Mouse (Mus musculus): ENCODE data around the gene Cwc27. TPM values are rescaled to one million over a fixed set of nuclear protein-coding genes. Genes with fewer than 3 reads are reported as not detected.

Cwc27 gene
- polyA plus RNA-seq, 1 experiment from 2014 or later, result 34.1 TPM

DNA sequence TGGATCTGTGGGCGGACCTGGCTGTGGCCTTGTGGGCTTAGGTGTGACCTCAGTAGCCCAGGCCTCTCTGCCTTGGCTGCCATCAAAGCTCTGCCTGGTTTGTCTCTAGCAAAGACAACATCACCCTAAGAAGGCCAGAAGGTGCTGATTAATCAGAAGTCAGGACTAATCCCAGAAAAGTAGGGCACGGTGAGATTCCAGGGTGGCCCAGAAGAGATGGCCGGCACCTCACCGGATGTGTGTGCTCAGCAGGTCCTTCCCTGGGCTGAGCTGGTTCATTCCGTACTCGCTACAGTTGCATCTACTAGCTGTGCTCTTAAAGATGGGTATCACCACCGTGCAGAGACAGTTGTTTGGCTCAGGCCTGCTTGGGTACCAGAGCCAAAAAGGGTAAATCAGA is 201.8 kb downstream of the Cwc27 start:
- no peak for DNase-seq (ENCODE audit: low spot score)
- WGBS, result 86% methylated on average over 7 of the region's 7 CpGs
- no peaks in the 10 kb centered on the region for H3K9me3 ChIP-seq (replicated peaks)
- H3K36me3 ChIP-seq, result no peaks in the 10 kb centered on the region
- H3K27ac ChIP-seq (replicated peaks), result no peak overlapping the region
- peaks cover 10% of the 10 kb centered on the region for H3K4me1 ChIP-seq
- H3K4me3 ChIP-seq, result no peak overlapping the region
- H3K27me3 ChIP-seq (ENCODE audit: low read depth, poor library complexity, severe bottlenecking), result no peaks in the 10 kb centered on the region

- H3K27ac ChIP-seq (replicated peaks), result no peak overlapping the region
- H3K27me3 ChIP-seq (ENCODE audit: low read depth, poor library complexity, severe bottlenecking), result no peaks in the 10 kb centered on the region
- no peak overlapping the region for H3K4me3 ChIP-seq
- H3K4me1 ChIP-seq, result peaks cover 9% of the 10 kb centered on the region
- no peak for DNase-seq (ENCODE audit: low spot score)
- no peaks in the 10 kb centered on the region for H3K9me3 ChIP-seq (replicated peaks)
- no peaks in the 10 kb centered on the region for H3K36me3 ChIP-seq
- 97% methylated on average over 4 of the region's 4 CpGs for WGBS
These were observed 205.6 kb downstream of the Cwc27 start for GRCm38 (mm10) chr13:104611296-104611695.

GRCm38 (mm10) chr13:104610210-104611111 is 206.5 kb downstream of the Cwc27 start:
- peaks cover 3% of the 10 kb centered on the region; the same call in 1 of the 2 replicates for H3K4me1 ChIP-seq
- no peak overlapping the region for H3K4me3 ChIP-seq
- no peaks in the 10 kb centered on the region for H3K36me3 ChIP-seq
- no peak overlapping the region for H3K27ac ChIP-seq (replicated peaks)
- H3K27me3 ChIP-seq (ENCODE audit: low read depth, poor library complexity, severe bottlenecking), result no peaks in the 10 kb centered on the region
- no peak for DNase-seq (ENCODE audit: low spot score)
- 92% methylated on average over 22 of the region's 22 CpGs for WGBS
- H3K9me3 ChIP-seq (replicated peaks), result no peaks in the 10 kb centered on the region

GRCm38 (mm10) chr13:104608516-104608915 is 208.4 kb downstream of the Cwc27 start:
- no peaks in the 10 kb centered on the region for H3K9me3 ChIP-seq (replicated peaks)
- DNase-seq (ENCODE audit: low spot score), result no peak

DNA sequence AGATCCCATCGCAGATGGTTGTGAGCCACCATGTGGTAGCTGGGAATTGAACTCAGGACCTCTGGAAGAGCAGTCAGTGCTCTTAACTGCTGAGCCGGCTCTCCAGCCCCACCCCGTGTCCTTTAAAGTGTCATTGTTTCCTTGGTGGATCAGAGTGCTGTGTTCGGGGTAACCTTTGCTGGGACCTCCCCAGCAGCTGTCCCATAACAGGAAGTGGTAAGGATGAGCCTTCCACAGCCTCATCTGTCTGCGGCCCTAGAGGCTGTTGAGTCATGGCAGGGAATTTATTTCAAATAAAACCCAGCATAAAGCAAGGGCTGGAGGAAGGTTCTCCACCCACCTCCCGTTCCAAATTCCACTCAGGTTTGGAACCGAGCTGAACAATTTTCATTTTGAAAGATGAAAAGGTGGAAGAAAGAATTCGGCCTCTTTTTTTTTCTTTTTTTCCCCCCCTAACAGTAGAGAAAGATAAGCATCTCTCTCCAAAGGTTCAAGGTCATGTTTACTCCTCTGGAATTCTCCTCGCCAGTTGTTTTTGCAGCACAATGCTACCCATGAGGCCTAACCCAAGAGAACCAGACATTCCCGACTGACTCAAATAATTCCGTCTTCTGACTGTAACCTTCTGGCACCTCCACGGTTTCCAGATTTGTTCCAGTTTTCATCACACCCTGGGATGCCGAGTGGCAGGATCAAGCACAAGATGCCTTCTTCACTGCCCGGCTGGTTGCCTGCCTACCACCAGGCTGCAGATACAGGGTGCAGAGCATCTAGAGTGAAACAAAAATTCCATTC is 210.0 kb downstream of the Cwc27 start:
- Histone ChIP-seq H3K4me3 (no peak overlapping the region), H3K4me1 (peaks cover 3% of the 10 kb centered on the region; the same call in 1 of the 2 replicates), H3K27me3 (ENCODE audit: low read depth, poor library complexity, severe bottlenecking) (no peaks in the 10 kb centered on the region), H3K27ac (replicated peaks) (no peak overlapping the region), H3K36me3 (no peaks in the 10 kb centered on the region), H3K9me3 (replicated peaks) (no peaks in the 10 kb centered on the region)
- no peak for DNase-seq (ENCODE audit: low spot score)
- WGBS, result 78% methylated on average over 14 of the region's 14 CpGs

More at GRCm38 (mm10) chr13:104608516-104608915, 208.4 kb downstream of the Cwc27 start:
- no peak overlapping the region for H3K4me3 ChIP-seq
- H3K36me3 ChIP-seq, result no peaks in the 10 kb centered on the region
- peaks cover 3% of the 10 kb centered on the region; the same call in 1 of the 2 replicates for H3K4me1 ChIP-seq
- no peaks in the 10 kb centered on the region for H3K27me3 ChIP-seq (ENCODE audit: low read depth, poor library complexity, severe bottlenecking)
- WGBS, result 88% methylated on average over 18 of the region's 18 CpGs
- H3K27ac ChIP-seq (replicated peaks), result no peak overlapping the region

- Histone ChIP-seq H3K4me1 (peaks cover 3% of the 10 kb centered on the region; the same call in 1 of the 2 replicates), H3K4me3 (no peak overlapping the region), H3K36me3 (no peaks in the 10 kb centered on the region), H3K27me3 (ENCODE audit: low read depth, poor library complexity, severe bottlenecking) (no peaks in the 10 kb centered on the region), H3K9me3 (replicated peaks) (no peaks in the 10 kb centered on the region), H3K27ac (replicated peaks) (no peak overlapping the region)
- WGBS, result 94% methylated on average over 2 of the region's 2 CpGs
- DNase-seq (ENCODE audit: low spot score), result no peak
These were observed 211.8 kb downstream of the Cwc27 start for GRCm38 (mm10) chr13:104605111-104605510.

GRCm38 (mm10) chr13:104602197-104602596 is 214.7 kb downstream of the Cwc27 start:
- Histone ChIP-seq H3K36me3 (no peaks in the 10 kb centered on the region), H3K4me3 (no peak overlapping the region), H3K9me3 (replicated peaks) (no peaks in the 10 kb centered on the region), H3K27me3 (ENCODE audit: low read depth, poor library complexity, severe bottlenecking) (no peaks in the 10 kb centered on the region), H3K4me1 (no peaks in the 10 kb centered on the region), H3K27ac (replicated peaks) (no peak overlapping the region)
- DNase-seq (ENCODE audit: low spot score), result no peak
- 89% methylated on average over 6 of the region's 6 CpGs for WGBS

GRCm38 (mm10) chr13:104601783-104602182 is 215.2 kb downstream of the Cwc27 start:
- Histone ChIP-seq H3K36me3 (no peaks in the 10 kb centered on the region), H3K4me3 (no peak overlapping the region), H3K27me3 (ENCODE audit: low read depth, poor library complexity, severe bottlenecking) (no peaks in the 10 kb centered on the region), H3K27ac (replicated peaks) (no peak overlapping the region), H3K9me3 (replicated peaks) (no peaks in the 10 kb centered on the region), H3K4me1 (no peaks in the 10 kb centered on the region)
- 89% methylated on average over 3 of the region's 3 CpGs for WGBS
- no peak for DNase-seq (ENCODE audit: low spot score)

- WGBS, result 90% methylated on average over 4 of the region's 4 CpGs
- no peak overlapping the region for H3K27ac ChIP-seq (replicated peaks)
- H3K27me3 ChIP-seq (ENCODE audit: low read depth, poor library complexity, severe bottlenecking), result no peaks in the 10 kb centered on the region
- peaks cover 9% of the 10 kb centered on the region for H3K4me1 ChIP-seq
- H3K36me3 ChIP-seq, result no peaks in the 10 kb centered on the region
- H3K4me3 ChIP-seq, result no peak overlapping the region
- H3K9me3 ChIP-seq (replicated peaks), result no peaks in the 10 kb centered on the region
- no peak for DNase-seq (ENCODE audit: low spot score)
These were observed 220.7 kb downstream of the Cwc27 start for GRCm38 (mm10) chr13:104596199-104596598.

- Histone ChIP-seq H3K36me3 (no peaks in the 10 kb centered on the region), H3K27me3 (ENCODE audit: low read depth, poor library complexity, severe bottlenecking) (no peaks in the 10 kb centered on the region), H3K9me3 (replicated peaks) (no peaks in the 10 kb centered on the region), H3K4me3 (no peak overlapping the region), H3K27ac (replicated peaks) (no peak overlapping the region), H3K4me1 (peaks cover 9% of the 10 kb centered on the region)
- no peak for DNase-seq (ENCODE audit: low spot score)
- WGBS, result 66% methylated on average over 4 of the region's 4 CpGs
These were observed 222.1 kb downstream of the Cwc27 start for GRCm38 (mm10) chr13:104594820-104595351.

DNA sequence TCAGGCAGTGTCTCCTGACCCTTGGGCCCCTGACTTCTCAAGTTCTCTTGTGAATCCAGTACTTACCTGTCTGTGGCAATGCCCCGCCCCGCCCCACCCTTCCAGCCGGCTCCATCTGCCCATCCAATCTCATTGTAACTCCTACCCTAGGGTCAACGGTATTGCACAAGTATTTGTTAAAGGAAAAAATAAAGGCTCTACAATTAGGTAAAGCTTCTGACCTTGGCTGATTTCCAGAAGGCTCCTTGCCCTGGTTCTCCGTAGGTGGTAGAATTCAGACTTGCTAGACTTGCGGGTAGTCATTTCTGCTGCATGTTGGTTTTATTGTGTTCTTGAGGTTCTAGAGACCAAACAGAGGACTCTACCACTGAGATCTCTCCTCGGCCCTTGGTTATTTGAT is 226.0 kb downstream of the Cwc27 start:
- H3K27me3 ChIP-seq (ENCODE audit: low read depth, poor library complexity, severe bottlenecking), result no peaks in the 10 kb centered on the region
- H3K9me3 ChIP-seq (replicated peaks), result no peaks in the 10 kb centered on the region
- WGBS, result 93% methylated on average over 7 of the region's 7 CpGs
- H3K4me3 ChIP-seq, result no peak overlapping the region
- no peak overlapping the region for H3K27ac ChIP-seq (replicated peaks)
- H3K36me3 ChIP-seq, result no peaks in the 10 kb centered on the region
- peaks cover 9% of the 10 kb centered on the region for H3K4me1 ChIP-seq
- DNase-seq (ENCODE audit: low spot score), result no peak

- Histone ChIP-seq H3K27me3 (ENCODE audit: low read depth, poor library complexity, severe bottlenecking) (no peaks in the 10 kb centered on the region), H3K9me3 (replicated peaks) (no peaks in the 10 kb centered on the region), H3K4me1 (peaks cover 6% of the 10 kb centered on the region), H3K4me3 (no peak overlapping the region), H3K36me3 (no peaks in the 10 kb centered on the region), H3K27ac (replicated peaks) (no peak overlapping the region)
- WGBS, result 56% methylated on average over 11 of the region's 11 CpGs
- no peak for DNase-seq (ENCODE audit: low spot score)
These were observed 226.8 kb downstream of the Cwc27 start for GRCm38 (mm10) chr13:104590097-104590607.
